Mouse (Mus musculus): ENCODE results near the gene Ubald1. TPM values are rescaled to one million over a fixed set of nuclear protein-coding genes. Genes with fewer than 3 reads are reported as not detected.

Ubald1 gene
- total and polyA plus RNA-seq, 2 experiments from 2014 or later: 37.7 to 79.2 TPM

DNA sequence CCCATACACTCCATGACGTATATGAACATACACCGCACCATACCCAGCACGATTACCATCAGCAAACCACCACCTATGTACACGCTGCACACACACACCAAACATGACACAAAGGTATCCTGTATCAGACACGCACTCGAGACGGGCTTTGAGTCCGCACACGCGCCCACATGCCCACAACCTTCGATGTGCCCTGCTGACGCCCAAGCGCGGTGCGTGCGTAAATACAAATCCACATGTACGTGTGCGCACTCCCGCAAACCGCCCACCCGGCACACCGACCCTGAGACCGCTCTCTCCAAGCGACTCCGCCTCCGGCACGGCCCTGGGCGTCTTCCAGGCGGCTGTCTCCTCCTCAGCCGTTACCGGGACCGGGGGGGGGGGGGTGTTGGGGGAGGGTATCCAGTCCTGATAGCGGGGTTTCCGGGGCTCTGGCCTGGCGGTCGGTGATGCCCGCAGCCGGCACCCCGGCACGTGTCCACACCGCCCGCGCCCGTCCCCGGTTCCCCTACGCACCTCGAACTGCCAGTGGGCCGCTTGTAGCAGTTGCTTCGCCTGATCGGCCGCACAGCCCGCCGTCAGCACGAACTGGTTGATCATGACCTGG is 911 bp downstream of the Ubald1 start:
- no peak for TF ChIP-seq CTCF (IDR thresholded peaks at IDR 0.05; ENCODE audit: low read depth)
- peak overlapping the region; percentile 75 for H3K4me2 ChIP-seq (ENCODE audit: low read depth)
- H3K36me3 ChIP-seq (ENCODE audit: insufficient read depth): peaks cover 16% of the 10 kb centered on the region; the same call in 1 of the 2 replicates
- H3K4me1 ChIP-seq (ENCODE audit: insufficient read depth): peaks cover 10% of the 10 kb centered on the region
- ATAC-seq (peak; percentile 42), DNase-seq (peak; percentile 70)
- peak overlapping the region; percentile 98 for H3K27ac ChIP-seq (ENCODE audit: low read depth, low read length)
- H3K9me3 ChIP-seq (ENCODE audit: low read length): no peaks in the 10 kb centered on the region
- 1% methylated on average over 54 of the region's 54 CpGs for WGBS
- H3K4me3 ChIP-seq (ENCODE audit: low read depth, low read length): peak overlapping the region; percentile 88
- H3K9ac ChIP-seq: peak overlapping the region; percentile 92
- H3K27me3 ChIP-seq (ENCODE audit: insufficient read depth, low read length): no peaks in the 10 kb centered on the region

DNA sequence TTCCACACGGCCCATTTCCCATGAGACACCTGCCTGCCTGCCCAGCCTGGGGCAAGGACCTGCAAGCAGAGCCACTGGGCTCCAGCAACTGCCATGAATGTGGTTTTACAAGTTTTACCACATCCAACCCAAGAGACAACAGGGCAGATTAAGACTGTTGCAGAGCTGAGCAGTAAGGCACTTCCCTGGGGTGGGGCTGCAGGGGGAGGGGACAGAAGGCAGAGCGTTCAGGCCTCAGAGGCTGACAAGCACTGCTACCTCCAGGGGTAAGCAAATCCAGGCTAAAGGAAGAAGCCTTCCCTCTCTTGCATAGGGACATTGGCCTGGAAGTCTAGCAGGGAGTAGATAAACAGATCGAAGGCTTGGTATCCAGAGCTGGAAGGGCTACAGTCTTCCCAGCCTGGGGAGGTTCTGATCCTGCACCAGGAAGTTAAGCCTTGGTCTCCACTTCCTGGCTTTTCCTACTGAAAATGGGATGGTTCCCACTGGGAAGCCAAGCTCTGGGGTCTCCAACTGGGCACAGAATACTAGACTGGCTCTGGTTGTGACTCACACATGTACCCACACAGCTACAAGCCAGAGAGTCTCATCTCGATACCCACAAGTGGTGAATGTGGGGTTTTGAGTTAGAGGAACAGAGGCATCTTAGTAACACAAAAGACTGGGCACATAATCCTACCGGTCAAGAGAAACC is 1.8 kb downstream of the Ubald1 start:
- peaks cover 21% of the 10 kb centered on the region; the same call in 1 of the 2 replicates for H3K36me3 ChIP-seq (ENCODE audit: insufficient read depth)
- no peak for ATAC-seq
- 35% methylated on average over 5 of the region's 5 CpGs for WGBS

DNA sequence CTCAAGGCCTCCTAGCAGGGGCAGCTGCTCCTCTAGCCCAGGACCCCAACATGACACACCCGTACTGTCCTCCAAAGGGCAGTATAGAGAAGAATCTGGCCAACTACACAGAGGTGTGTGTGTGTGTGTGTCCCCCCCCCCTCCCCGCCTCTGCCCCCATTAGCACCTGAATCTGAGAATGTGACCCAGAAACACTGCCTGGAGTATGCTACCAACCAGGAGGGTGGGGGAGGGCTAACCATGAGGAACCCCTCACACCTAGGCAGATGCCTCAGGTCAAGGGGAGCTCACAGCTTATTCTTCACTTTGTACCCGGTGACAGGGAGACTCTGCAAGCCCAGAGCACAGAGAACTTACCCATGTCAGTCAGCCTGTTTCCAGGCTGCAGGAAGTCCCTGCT is 2.4 kb downstream of the Ubald1 start:
- Histone ChIP-seq H3K4me2 (ENCODE audit: low read depth) (peak overlapping the region; percentile 75), H3K27ac (ENCODE audit: low read depth, low read length) (no peak overlapping the region), H3K27me3 (ENCODE audit: insufficient read depth, low read length) (no peaks in the 10 kb centered on the region), H3K4me1 (ENCODE audit: insufficient read depth) (peaks cover 10% of the 10 kb centered on the region), H3K9me3 (ENCODE audit: low read length) (no peaks in the 10 kb centered on the region), H3K4me3 (ENCODE audit: low read depth, low read length) (peak overlapping the region; percentile 88), H3K9ac (no peak overlapping the region; the same call in 1 of the 2 replicates), H3K36me3 (ENCODE audit: insufficient read depth) (peaks cover 23% of the 10 kb centered on the region; the same call in 1 of the 2 replicates)
- ATAC-seq (no peak), DNase-seq (no peak)
- no peak for TF ChIP-seq CTCF (IDR thresholded peaks at IDR 0.05; ENCODE audit: low read depth)
- 87% methylated on average over 3 of the region's 3 CpGs for WGBS

More for the DNA sequence above, 1.8 kb downstream of the Ubald1 start:
- Histone ChIP-seq H3K4me2 (ENCODE audit: low read depth) (peak overlapping the region; percentile 75), H3K27me3 (ENCODE audit: insufficient read depth, low read length) (no peaks in the 10 kb centered on the region), H3K27ac (ENCODE audit: low read depth, low read length) (peak overlapping the region; percentile 98), H3K4me3 (ENCODE audit: low read depth, low read length) (peak overlapping the region; percentile 88), H3K4me1 (ENCODE audit: insufficient read depth) (peaks cover 10% of the 10 kb centered on the region), H3K9me3 (ENCODE audit: low read length) (no peaks in the 10 kb centered on the region), H3K9ac (peak overlapping the region; percentile 92)
- DNase-seq: peak; percentile 13
- TF ChIP-seq CTCF (IDR thresholded peaks at IDR 0.05; ENCODE audit: low read depth): no peak

DNA sequence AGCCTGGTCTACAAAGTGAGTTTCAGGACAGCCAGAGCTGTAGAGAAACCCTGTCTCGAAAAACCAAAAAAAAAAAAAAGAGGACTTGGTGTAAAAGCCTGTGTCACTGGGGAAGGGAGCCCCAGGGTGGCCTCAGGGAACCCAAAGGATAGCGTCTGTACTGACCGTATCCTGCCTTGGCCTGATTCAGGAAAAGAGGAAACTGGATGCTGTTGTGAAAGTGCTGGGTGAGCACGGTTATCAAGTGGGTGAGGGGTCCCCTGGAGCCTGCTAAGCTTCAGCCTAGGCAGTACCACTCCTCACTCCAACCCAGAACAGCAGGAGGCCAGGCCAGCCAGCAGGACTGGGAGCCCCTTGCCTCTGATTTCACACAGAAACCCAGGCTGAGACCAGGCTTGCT is 2.9 kb downstream of the Ubald1 start:
- TF ChIP-seq CTCF (IDR thresholded peaks at IDR 0.05; ENCODE audit: low read depth): no peak
- H3K4me2 ChIP-seq (ENCODE audit: low read depth): no peak overlapping the region
- 89% methylated on average over 4 of the region's 4 CpGs for WGBS

DNA sequence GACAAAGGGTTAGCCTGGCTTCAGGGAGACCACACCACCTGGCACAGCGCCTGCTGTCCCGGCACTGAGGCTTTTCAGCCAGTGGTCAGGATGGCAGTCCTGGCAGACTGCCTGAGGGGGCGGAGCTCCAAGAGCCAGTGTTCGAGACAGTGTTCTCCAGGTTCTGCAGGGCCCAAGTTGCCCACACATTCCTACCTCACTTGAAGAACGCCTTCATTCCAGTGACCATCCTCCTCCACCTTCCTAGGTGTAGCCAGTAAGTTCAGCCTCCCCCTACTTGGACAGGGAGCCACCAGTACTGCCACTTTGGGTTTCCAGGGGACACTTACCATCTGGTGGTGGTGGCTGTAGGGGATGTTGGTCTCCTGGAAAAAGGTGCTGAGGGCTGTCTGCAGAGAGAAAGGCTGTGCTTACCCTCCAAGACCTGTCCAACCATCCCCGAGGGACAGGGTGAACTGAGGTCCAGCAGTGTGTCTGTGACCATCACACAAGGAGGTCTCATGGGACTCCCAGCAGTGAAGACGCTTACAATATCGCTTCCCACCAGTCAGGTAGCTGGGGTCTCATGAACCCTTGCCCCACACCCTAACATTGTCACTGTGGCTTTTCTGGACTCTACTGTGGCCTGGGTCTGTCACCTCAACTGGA is 4.0 kb downstream of the Ubald1 start:
- Histone ChIP-seq H3K4me3 (ENCODE audit: low read depth, low read length) (no peak overlapping the region), H3K9me3 (ENCODE audit: low read length) (no peaks in the 10 kb centered on the region), H3K9ac (no peak overlapping the region), H3K4me2 (ENCODE audit: low read depth) (no peak overlapping the region), H3K36me3 (ENCODE audit: insufficient read depth) (peaks cover 23% of the 10 kb centered on the region; the same call in 1 of the 2 replicates), H3K4me1 (ENCODE audit: insufficient read depth) (peaks cover 10% of the 10 kb centered on the region), H3K27me3 (ENCODE audit: insufficient read depth, low read length) (no peaks in the 10 kb centered on the region), H3K27ac (ENCODE audit: low read depth, low read length) (no peak overlapping the region)
- TF ChIP-seq CTCF (IDR thresholded peaks at IDR 0.05; ENCODE audit: low read depth): no peak
- ATAC-seq (no peak), DNase-seq (peak; percentile 43)
- WGBS: 64% methylated on average over 8 of the region's 8 CpGs

More for the DNA sequence above, 2.9 kb downstream of the Ubald1 start:
- H3K9me3 ChIP-seq (ENCODE audit: low read length): no peaks in the 10 kb centered on the region
- H3K27me3 ChIP-seq (ENCODE audit: insufficient read depth, low read length): no peaks in the 10 kb centered on the region
- H3K36me3 ChIP-seq (ENCODE audit: insufficient read depth): peaks cover 23% of the 10 kb centered on the region; the same call in 1 of the 2 replicates
- no peak for DNase-seq
- no peak overlapping the region for H3K4me3 ChIP-seq (ENCODE audit: low read depth, low read length)
- no peak overlapping the region for H3K27ac ChIP-seq (ENCODE audit: low read depth, low read length)
- no peak overlapping the region for H3K9ac ChIP-seq
- H3K4me1 ChIP-seq (ENCODE audit: insufficient read depth): peaks cover 10% of the 10 kb centered on the region
- ATAC-seq: no peak

DNA sequence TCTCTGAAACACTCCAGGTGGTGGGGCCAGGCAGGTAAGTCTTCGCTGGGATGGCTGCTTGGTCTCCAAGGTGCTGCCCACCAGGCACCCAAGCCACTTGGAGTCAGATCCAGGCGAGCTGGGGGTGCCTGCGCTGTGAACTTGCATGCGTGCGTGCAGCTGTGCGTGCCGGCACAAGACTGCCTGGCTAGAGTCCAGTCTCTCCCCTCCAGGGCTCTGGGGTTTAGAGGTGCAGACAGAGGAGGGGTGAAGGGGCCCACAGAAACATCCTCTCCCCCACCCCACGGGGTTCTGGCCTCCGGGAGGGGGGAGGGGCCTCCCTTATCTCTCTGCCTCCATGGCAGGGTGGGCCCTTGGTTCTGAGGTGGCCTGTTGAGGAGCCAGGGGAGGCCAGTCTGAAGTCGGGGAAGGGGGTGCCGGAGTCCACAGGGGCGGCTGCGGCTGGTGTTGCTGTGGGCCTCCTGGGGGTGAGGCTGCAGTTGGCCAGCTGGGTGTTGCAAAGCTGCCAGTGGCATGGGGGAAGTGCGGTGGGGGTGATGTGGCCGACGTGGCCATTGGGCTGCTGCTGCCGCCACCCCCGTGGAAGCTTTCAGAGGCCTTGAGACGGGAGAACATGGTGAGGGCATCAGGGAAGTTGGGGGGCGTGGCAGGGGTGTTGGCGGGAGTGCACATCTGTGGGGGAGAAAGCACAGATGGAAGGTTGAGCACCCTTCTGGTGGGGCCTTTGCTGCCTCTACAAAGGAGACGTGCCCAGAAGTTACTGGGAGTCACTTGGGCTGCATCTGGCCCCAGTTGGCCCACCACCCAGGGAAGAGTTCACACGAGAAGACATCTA is 4.7 kb downstream of the Ubald1 start:
- Histone ChIP-seq H3K9ac (no peak overlapping the region), H3K9me3 (ENCODE audit: low read length) (no peaks in the 10 kb centered on the region), H3K4me1 (ENCODE audit: insufficient read depth) (peaks cover 10% of the 10 kb centered on the region), H3K27me3 (ENCODE audit: insufficient read depth, low read length) (no peaks in the 10 kb centered on the region), H3K4me3 (ENCODE audit: low read depth, low read length) (no peak overlapping the region), H3K27ac (ENCODE audit: low read depth, low read length) (no peak overlapping the region), H3K4me2 (ENCODE audit: low read depth) (no peak overlapping the region), H3K36me3 (ENCODE audit: insufficient read depth) (peaks cover 24% of the 10 kb centered on the region)
- no peak for DNase-seq
- ATAC-seq: no peak
- 76% methylated on average over 23 of the region's 23 CpGs for WGBS
- no peak for TF ChIP-seq CTCF (IDR thresholded peaks at IDR 0.05; ENCODE audit: low read depth)

Measured in forebrain, postnatal 0 days (tissue).